Mouse (Mus musculus) layer of hippocampus, adult 8-10 months (tissue): ENCODE data around the gene Fam49a. TPM values are rescaled to one million over a fixed set of nuclear protein-coding genes. Genes with fewer than 3 reads are reported as not detected.

Source experiments
- DNase-seq, 2 experiments: peaks; one replicate each; pipeline ENCODE4 v3.0.0; 2022; ENCODE audit warnings: low spot score in 2 of 2
- total RNA-seq, 4 experiments: library from RNA; stranded (reverse); gene quantifications; 2 replicates each; pipeline ENCODE4 v1.2.4; 2022

Fam49a gene
- total RNA-seq, 4 experiments from 2014 or later: 159 to 187 (median 169) TPM

- DNase-seq: no peak
Measured at GRCm38 (mm10) chr12:12356048-12356447, 94.1 kb downstream of the Fam49a start.

- no peak for DNase-seq
Measured at GRCm38 (mm10) chr12:12356463-12356862, 94.5 kb downstream of the Fam49a start.

- no peak for DNase-seq
Measured at GRCm38 (mm10) chr12:12356946-12357345, 95.0 kb downstream of the Fam49a start.

GRCm38 (mm10) chr12:12359923-12360322 lies 98.0 kb downstream of the Fam49a start:
- DNase-seq: no peak

- DNase-seq: no peak
Measured at GRCm38 (mm10) chr12:12362371-12362770, 100.4 kb downstream of the Fam49a start.

GRCm38 (mm10) chr12:12364201-12364600 lies 102.3 kb downstream of the Fam49a start:
- DNase-seq: no peak

- no peak for DNase-seq
Measured at GRCm38 (mm10) chr12:12367423-12367822, 105.5 kb downstream of the Fam49a start.

- DNase-seq: no peak
Measured at GRCm38 (mm10) chr12:12373111-12373862, 111.3 kb downstream of the Fam49a start.

- DNase-seq: no peak
Measured at GRCm38 (mm10) chr12:12379056-12379455, 117.1 kb downstream of the Fam49a start.

GRCm38 (mm10) chr12:12389271-12389670 lies 127.3 kb downstream of the Fam49a start:
- no peak for DNase-seq

GRCm38 (mm10) chr12:12396224-12396623 lies 134.3 kb downstream of the Fam49a start:
- DNase-seq: peak; percentile 44 to 77

- DNase-seq: peak; percentile 39 to 54
Measured at GRCm38 (mm10) chr12:12401051-12401465, 139.1 kb downstream of the Fam49a start.

- no peak for DNase-seq
Measured at GRCm38 (mm10) chr12:12401504-12401903, 139.6 kb downstream of the Fam49a start.

GRCm38 (mm10) chr12:12405491-12406110 lies 143.7 kb downstream of the Fam49a start:
- DNase-seq: no peak

GRCm38 (mm10) chr12:12409044-12409443 lies 147.1 kb downstream of the Fam49a start:
- DNase-seq: no peak

GRCm38 (mm10) chr12:12412674-12413073 lies 150.7 kb downstream of the Fam49a start:
- DNase-seq: peak; percentile 50 to 79

GRCm38 (mm10) chr12:12420423-12420822 lies 158.5 kb downstream of the Fam49a start:
- DNase-seq: no peak

- peak; percentile 56 to 83 for DNase-seq
Measured at GRCm38 (mm10) chr12:12420841-12421579, 159.1 kb downstream of the Fam49a start.

GRCm38 (mm10) chr12:12421580-12421878 lies 159.6 kb downstream of the Fam49a start:
- DNase-seq: no peak

GRCm38 (mm10) chr12:12425188-12425587 lies 163.2 kb downstream of the Fam49a start:
- no peak for DNase-seq

GRCm38 (mm10) chr12:12427285-12427684 lies 165.3 kb downstream of the Fam49a start:
- DNase-seq: no peak

GRCm38 (mm10) chr12:12428886-12429285 lies 166.9 kb downstream of the Fam49a start:
- DNase-seq: no peak
